Mouse (Mus musculus) limb, embryonic 13.5 days (tissue): ENCODE measurements at regions not wholly inside any gene's neighbourhood (a gene's known extent, or its start where the extent isn't known, plus 50 kb on each side); places are given as distances from the start of the nearest gene placed in this dataset.

Source experiments
- ATAC-seq: fragments of 200-750 bp; cut with Nextera tagmentation; 2 replicates; pipeline ENCODE4 v1.8.0; 2017; ENCODE audit warnings: low read depth, moderate number of reproducible peaks, moderate TSS enrichment; ENCODE audit not compliant: low FRiP score
- H3K27ac ChIP-seq: fragments of 300-500 bp; sonication (generic); 2 replicates; pipeline ENCODE4 v1.5.1; 2015; ENCODE audit warnings: inconsistent platforms, mild to moderate bottlenecking, moderate library complexity
- H3K27me3 ChIP-seq: fragments of 300-500 bp; sonication (generic); 2 replicates; pipeline ENCODE4 v1.6.1; 2015; ENCODE audit warnings: mild to moderate bottlenecking, inconsistent platforms
- H3K36me3 ChIP-seq: fragments of 300-500 bp; sonication (generic); 2 replicates; pipeline ENCODE4 v1.6.1; 2015; ENCODE audit warnings: inconsistent platforms, mild to moderate bottlenecking, moderate library complexity
- H3K4me1 ChIP-seq: fragments of 300-500 bp; sonication (generic); 2 replicates; pipeline ENCODE4 v1.6.1; 2015; ENCODE audit warnings: inconsistent platforms
- H3K4me2 ChIP-seq: fragments of 300-500 bp; sonication (generic); replicated peaks from 2 replicates; pipeline ENCODE4 v1.6.1; 2015; ENCODE audit warnings: inconsistent platforms, mild to moderate bottlenecking, moderate library complexity
- H3K4me3 ChIP-seq: fragments of 300-500 bp; sonication (generic); 2 replicates; pipeline ENCODE4 v1.5.1; 2015; ENCODE audit warnings: moderate library complexity, mild to moderate bottlenecking, inconsistent platforms
- H3K9ac ChIP-seq: fragments of 300-500 bp; sonication (generic); 2 replicates; pipeline ENCODE4 v1.6.1; 2015; ENCODE audit warnings: mild to moderate bottlenecking, inconsistent platforms
- H3K9me3 ChIP-seq: fragments of 300-500 bp; sonication (generic); 2 replicates; pipeline ENCODE4 v1.6.1; 2016; ENCODE audit warnings: inconsistent platforms
- WGBS: fragments of 180-500 bp; shearing (Covaris S2); methylation state at CpG from one replicate; pipeline ENCODE4 v1.1.7; 2015; 5-methylcytosine and 5-hydroxymethylcytosine counted together

DNA sequence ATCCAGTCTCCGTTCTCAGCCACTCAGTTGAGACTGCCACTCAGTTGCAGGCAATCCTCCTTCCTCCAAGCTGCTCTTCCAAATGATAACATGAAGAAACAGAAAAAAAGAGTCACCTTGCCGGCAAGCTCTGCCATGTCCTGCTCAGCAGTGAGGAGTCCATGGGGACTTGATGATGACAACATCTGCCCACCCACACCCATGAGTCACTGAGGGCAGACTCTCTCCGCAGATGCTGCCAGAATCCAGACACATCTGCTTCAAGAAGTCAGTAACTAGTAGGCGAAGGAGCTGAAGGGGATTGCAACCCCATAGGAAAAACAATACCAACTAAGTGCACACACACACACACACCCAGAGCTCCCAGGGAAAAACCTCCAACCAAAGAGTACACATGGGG is 263.9 kb upstream of the Nr4a3 start:
- no peaks in the 10 kb centered on the region for H3K4me1 ChIP-seq
- H3K9me3 ChIP-seq: no peaks in the 10 kb centered on the region
- no peak overlapping the region for H3K4me3 ChIP-seq
- H3K9ac ChIP-seq: no peak overlapping the region
- H3K27me3 ChIP-seq: no peaks in the 10 kb centered on the region
- no peaks in the 10 kb centered on the region for H3K36me3 ChIP-seq
- H3K27ac ChIP-seq: no peak overlapping the region
- WGBS: 86% methylated on average over 4 of the region's 4 CpGs
- H3K4me2 ChIP-seq: no peak overlapping the region
- ATAC-seq: no peak

- Histone ChIP-seq H3K27me3 (no peaks in the 10 kb centered on the region), H3K9me3 (no peaks in the 10 kb centered on the region), H3K27ac (no peak overlapping the region), H3K4me3 (no peak overlapping the region), H3K4me2 (no peak overlapping the region), H3K36me3 (no peaks in the 10 kb centered on the region), H3K4me1 (no peaks in the 10 kb centered on the region), H3K9ac (no peak overlapping the region)
- 55% methylated on average over 4 of the region's 4 CpGs for whole genome bisulfite sequencing
- no peak for ATAC-seq
These were observed 248.0 kb upstream of the Nr4a3 start for GRCm38 (mm10) chr4:47796977-47797376.

- no peak for ATAC-seq
- H3K9ac ChIP-seq: no peak overlapping the region
- no peak overlapping the region for H3K4me2 ChIP-seq
- no peaks in the 10 kb centered on the region for H3K9me3 ChIP-seq
- no peak overlapping the region for H3K27ac ChIP-seq
- no peaks in the 10 kb centered on the region for H3K36me3 ChIP-seq
- H3K4me3 ChIP-seq: no peak overlapping the region
- no peaks in the 10 kb centered on the region for H3K27me3 ChIP-seq
- no peaks in the 10 kb centered on the region for H3K4me1 ChIP-seq
- 91% methylated on average over 5 of the region's 5 CpGs for WGBS
These were observed 245.8 kb upstream of the Nr4a3 start for GRCm38 (mm10) chr4:47799165-47799564.

DNA sequence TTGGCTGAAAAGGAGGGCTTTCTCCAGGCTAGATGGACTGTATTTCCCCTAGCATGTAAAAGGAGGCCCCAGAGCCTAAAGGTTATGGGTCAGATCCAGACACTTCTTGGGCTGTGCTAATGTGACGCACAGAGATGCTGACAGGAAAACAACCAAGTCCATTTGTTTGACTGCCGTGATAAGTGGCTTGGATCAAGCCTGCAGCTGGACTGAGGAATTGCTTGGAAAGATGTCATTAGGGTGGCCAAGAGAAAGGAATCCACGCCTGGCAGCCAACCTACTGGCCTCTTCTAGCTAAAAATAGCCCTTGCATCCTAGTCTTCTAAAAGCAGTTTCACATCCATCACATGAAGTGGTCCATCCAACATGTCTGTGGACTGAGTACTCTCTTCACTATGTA is 241.8 kb upstream of the Nr4a3 start:
- no peak overlapping the region for H3K4me3 ChIP-seq
- H3K27ac ChIP-seq: no peak overlapping the region
- no peak overlapping the region for H3K9ac ChIP-seq
- H3K4me2 ChIP-seq: no peak overlapping the region
- H3K36me3 ChIP-seq: no peaks in the 10 kb centered on the region
- no peaks in the 10 kb centered on the region for H3K9me3 ChIP-seq
- ATAC-seq: no peak
- H3K27me3 ChIP-seq: no peaks in the 10 kb centered on the region
- H3K4me1 ChIP-seq: no peaks in the 10 kb centered on the region
- 71% methylated on average over 3 of the region's 3 CpGs for WGBS

DNA sequence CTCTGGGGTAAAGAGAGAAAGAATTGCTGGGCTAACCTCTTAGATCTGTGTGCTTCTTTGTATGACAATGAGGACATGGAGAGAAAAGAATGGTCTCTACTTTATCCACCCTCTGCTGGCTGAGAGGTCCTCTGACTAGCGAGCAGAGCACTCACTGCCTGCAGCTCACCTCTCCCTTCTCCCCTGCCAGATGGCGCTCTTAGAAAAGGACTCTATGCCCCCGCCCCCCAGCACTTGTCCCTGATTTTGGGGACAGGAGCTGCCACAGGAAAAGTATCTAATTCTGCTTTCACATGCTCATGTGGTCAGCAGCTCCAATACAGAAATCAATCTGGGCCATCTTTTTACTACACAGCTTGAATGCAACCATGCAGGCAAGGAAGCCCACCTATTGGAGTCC is 237.1 kb upstream of the Nr4a3 start:
- H3K27me3 ChIP-seq: no peaks in the 10 kb centered on the region
- no peak overlapping the region for H3K27ac ChIP-seq
- no peaks in the 10 kb centered on the region for H3K4me1 ChIP-seq
- no peak for ATAC-seq
- no peak overlapping the region for H3K4me2 ChIP-seq
- no peaks in the 10 kb centered on the region for H3K36me3 ChIP-seq
- H3K9ac ChIP-seq: no peak overlapping the region
- no peak overlapping the region for H3K4me3 ChIP-seq
- H3K9me3 ChIP-seq: no peaks in the 10 kb centered on the region
- 14% methylated on average over 3 of the region's 3 CpGs for WGBS

- Histone ChIP-seq H3K27me3 (no peaks in the 10 kb centered on the region), H3K4me2 (no peak overlapping the region), H3K9me3 (no peaks in the 10 kb centered on the region), H3K4me1 (no peaks in the 10 kb centered on the region), H3K9ac (no peak overlapping the region), H3K4me3 (no peak overlapping the region), H3K36me3 (no peaks in the 10 kb centered on the region), H3K27ac (no peak overlapping the region)
- ATAC-seq: no peak
- WGBS: 74% methylated on average over 7 of the region's 7 CpGs
These were observed 230.9 kb upstream of the Nr4a3 start for GRCm38 (mm10) chr4:47814030-47814429.

- no peaks in the 10 kb centered on the region for H3K9me3 ChIP-seq
- no peak overlapping the region for H3K9ac ChIP-seq
- no peak overlapping the region for H3K4me2 ChIP-seq
- no peaks in the 10 kb centered on the region for H3K36me3 ChIP-seq
- no peaks in the 10 kb centered on the region for H3K27me3 ChIP-seq
- 86% methylated on average over 18 of the region's 18 CpGs for WGBS
- no peak overlapping the region for H3K27ac ChIP-seq
- H3K4me3 ChIP-seq: no peak overlapping the region
- no peak for ATAC-seq
- no peaks in the 10 kb centered on the region for H3K4me1 ChIP-seq
These were observed 226.4 kb upstream of the Nr4a3 start for GRCm38 (mm10) chr4:47818371-47819159.

DNA sequence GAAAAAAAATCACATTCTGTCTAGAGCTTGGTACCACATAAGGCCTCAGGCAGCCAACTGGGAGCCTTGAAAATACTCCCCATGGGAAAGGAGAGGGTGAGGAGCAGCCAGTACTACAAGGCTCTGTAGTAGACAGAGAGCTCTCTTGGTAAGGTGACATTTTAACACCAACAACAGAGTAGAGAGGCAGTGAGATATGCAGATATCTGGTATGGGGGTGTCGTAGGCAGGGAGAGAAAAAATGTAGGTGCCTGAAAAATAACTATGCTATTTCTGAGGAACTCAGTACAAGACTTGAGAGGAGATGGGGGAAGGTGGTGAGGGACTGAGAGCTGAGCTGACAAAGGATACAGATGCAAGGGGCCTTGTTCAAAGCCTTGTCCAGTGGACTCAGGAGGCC is 224.4 kb upstream of the Nr4a3 start:
- H3K4me3 ChIP-seq: no peak overlapping the region
- no peaks in the 10 kb centered on the region for H3K36me3 ChIP-seq
- H3K9me3 ChIP-seq: no peaks in the 10 kb centered on the region
- WGBS: 88% methylated on average over 1 of the region's 1 CpGs
- H3K4me2 ChIP-seq: no peak overlapping the region
- no peaks in the 10 kb centered on the region for H3K4me1 ChIP-seq
- ATAC-seq: no peak
- H3K27ac ChIP-seq: no peak overlapping the region
- H3K27me3 ChIP-seq: no peaks in the 10 kb centered on the region
- no peak overlapping the region for H3K9ac ChIP-seq

GRCm38 (mm10) chr4:47823299-47823698 is 221.7 kb upstream of the Nr4a3 start:
- H3K27me3 ChIP-seq: no peaks in the 10 kb centered on the region
- no peak overlapping the region for H3K4me3 ChIP-seq
- H3K9me3 ChIP-seq: no peaks in the 10 kb centered on the region
- H3K27ac ChIP-seq: no peak overlapping the region
- no peaks in the 10 kb centered on the region for H3K4me1 ChIP-seq
- H3K4me2 ChIP-seq: no peak overlapping the region
- no peak overlapping the region for H3K9ac ChIP-seq
- no peak for ATAC-seq
- WGBS: 85% methylated on average over 9 of the region's 9 CpGs
- H3K36me3 ChIP-seq: no peaks in the 10 kb centered on the region

- ATAC-seq: no peak
- WGBS: 88% methylated on average over 15 of the region's 15 CpGs
These were observed 220.9 kb upstream of the Nr4a3 start for GRCm38 (mm10) chr4:47824083-47824482.

GRCm38 (mm10) chr4:47832905-47833304 is 212.0 kb upstream of the Nr4a3 start:
- Histone ChIP-seq H3K9ac (no peak overlapping the region), H3K27ac (no peak overlapping the region), H3K27me3 (no peaks in the 10 kb centered on the region), H3K4me1 (no peaks in the 10 kb centered on the region), H3K36me3 (no peaks in the 10 kb centered on the region), H3K4me2 (no peak overlapping the region), H3K9me3 (no peaks in the 10 kb centered on the region), H3K4me3 (no peak overlapping the region)
- ATAC-seq: no peak
- 55% methylated on average over 2 of the region's 2 CpGs for WGBS

More at GRCm38 (mm10) chr4:47824083-47824482, 220.9 kb upstream of the Nr4a3 start:
- Histone ChIP-seq H3K9ac (no peak overlapping the region), H3K27ac (no peak overlapping the region), H3K4me1 (no peaks in the 10 kb centered on the region), H3K4me2 (no peak overlapping the region), H3K36me3 (no peaks in the 10 kb centered on the region), H3K4me3 (no peak overlapping the region), H3K27me3 (no peaks in the 10 kb centered on the region), H3K9me3 (no peaks in the 10 kb centered on the region)

DNA sequence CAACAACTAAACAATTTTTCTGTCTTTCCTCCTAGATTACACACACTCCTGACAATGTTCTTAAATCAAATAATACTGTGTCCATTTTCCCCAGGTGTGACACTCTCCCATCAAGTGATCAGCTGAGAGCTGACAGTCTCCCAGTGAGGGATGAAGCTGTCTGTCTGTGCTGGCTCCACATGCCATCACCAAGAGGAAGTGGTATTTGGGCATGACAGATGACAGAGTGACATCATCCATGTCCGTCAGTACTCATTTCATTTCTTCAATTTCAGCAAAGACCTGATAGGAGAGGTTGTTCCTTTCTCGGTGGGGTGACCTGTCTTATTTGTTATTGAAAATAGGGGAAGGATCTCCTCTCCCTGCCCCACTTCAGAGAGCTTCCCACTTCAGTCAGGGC is 206.5 kb upstream of the Nr4a3 start:
- Histone ChIP-seq H3K4me2 (no peak overlapping the region), H3K4me3 (no peak overlapping the region), H3K9me3 (no peaks in the 10 kb centered on the region), H3K27me3 (no peaks in the 10 kb centered on the region), H3K4me1 (no peaks in the 10 kb centered on the region), H3K36me3 (no peaks in the 10 kb centered on the region), H3K27ac (no peak overlapping the region), H3K9ac (no peak overlapping the region)
- no peak for ATAC-seq
- 90% methylated on average over 2 of the region's 2 CpGs for WGBS

GRCm38 (mm10) chr4:47842128-47842656 is 202.8 kb upstream of the Nr4a3 start:
- Histone ChIP-seq H3K27me3 (no peaks in the 10 kb centered on the region), H3K4me2 (no peak overlapping the region), H3K4me3 (no peak overlapping the region), H3K36me3 (no peaks in the 10 kb centered on the region), H3K9ac (no peak overlapping the region), H3K27ac (no peak overlapping the region), H3K4me1 (peaks cover 10% of the 10 kb centered on the region), H3K9me3 (no peaks in the 10 kb centered on the region)
- ATAC-seq: no peak
- WGBS: 60% methylated on average over 3 of the region's 3 CpGs
